ENCODE assay signal across 8 mouse cellular contexts in the genomic region with DNA sequence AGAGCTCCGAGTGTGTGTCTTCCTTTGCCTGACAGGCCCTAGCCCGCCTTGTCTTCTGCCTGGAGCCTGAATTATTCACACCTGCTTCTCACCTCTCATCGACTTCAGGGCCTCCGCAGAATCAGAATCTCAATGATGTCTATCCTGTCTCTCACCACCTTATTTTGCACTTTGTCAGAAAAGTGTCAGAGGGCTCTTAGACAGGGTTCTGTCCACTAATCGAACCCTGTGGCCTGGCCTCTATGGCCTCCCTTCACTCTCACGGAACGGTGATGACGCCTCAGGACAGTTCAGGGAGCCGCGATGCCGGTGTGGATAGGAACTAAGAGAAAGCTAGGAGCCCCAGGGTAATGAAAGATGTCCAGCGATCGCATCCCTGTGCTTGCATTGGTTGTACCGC. TPM values are rescaled to one million over a fixed set of nuclear protein-coding genes. Genes with fewer than 3 reads are reported as not detected.
DNase-seq lines count a peak whose midpoint lies in the region; ATAC-seq lines count a peak whose summit lies in the region.

A gene (plus strand): TSS at position 301 of the 400 bp plus-strand sequence.

- peak within 1 kb of the TSS; percentile 99 for H3K4me2 ChIP-seq in kidney, embryonic 15.5 days
- peak within 1 kb of the TSS; percentile 98 for H3K4me2 ChIP-seq in embryonic facial prominence, embryonic 13.5 days
- peak within 1 kb of the TSS; percentile 71 for H3K4me2 ChIP-seq in hindbrain, embryonic 16.5 days (ENCODE audit: low read length)

- peak within 1 kb of the TSS; percentile 68 for H3K4me3 ChIP-seq in kidney, embryonic 15.5 days (replicated peaks)
- H3K4me3 ChIP-seq in embryonic facial prominence, embryonic 13.5 days: peak within 1 kb of the TSS; percentile 78
- peak within 1 kb of the TSS; percentile 67 for H3K4me3 ChIP-seq in hindbrain, embryonic 16.5 days (ENCODE audit: low read length)
- H3K4me3 ChIP-seq in midbrain, embryonic 10.5 days: peak within 1 kb of the TSS; percentile 81

- H3K9ac ChIP-seq in kidney, embryonic 15.5 days: peak within 1 kb of the TSS; percentile 55
- peak within 1 kb of the TSS; percentile 79 for H3K9ac ChIP-seq in embryonic facial prominence, embryonic 13.5 days
- peak within 1 kb of the TSS; percentile 70 for H3K9ac ChIP-seq in hindbrain, embryonic 16.5 days (ENCODE audit: low read depth, low read length)

- H3K27me3 ChIP-seq in kidney, embryonic 15.5 days: peaks cover 80% of the 10 kb centered on the region
- peaks cover 72% of the 10 kb centered on the region for H3K27me3 ChIP-seq in embryonic facial prominence, embryonic 13.5 days
- peaks cover 6% of the 10 kb centered on the region for H3K27me3 ChIP-seq in hindbrain, embryonic 16.5 days (replicated peaks; ENCODE audit: control insufficient read depth, insufficient read depth, low read length)
- peaks cover 69% of the 10 kb centered on the region for H3K27me3 ChIP-seq in midbrain, embryonic 10.5 days (ENCODE audit: low read depth, poor library complexity, severe bottlenecking)

- no peak within 1 kb of the TSS for H3K27ac ChIP-seq in kidney, embryonic 15.5 days
- H3K27ac ChIP-seq in embryonic facial prominence, embryonic 13.5 days: peak within 1 kb of the TSS; percentile 60; the same call in 1 of the 2 replicates
- H3K27ac ChIP-seq in hindbrain, embryonic 16.5 days (ENCODE audit: low read depth, low read length): peak within 1 kb of the TSS; percentile 84
- H3K27ac ChIP-seq in midbrain, embryonic 10.5 days (replicated peaks): peak within 1 kb of the TSS; percentile 95

- ATAC-seq in kidney, embryonic 15.5 days (replicated peaks; ENCODE audit: low FRiP score): no peak
- no peak for ATAC-seq in embryonic facial prominence, embryonic 13.5 days (ENCODE audit: insufficient number of reproducible peaks, insufficient read depth, low FRiP score, low TSS enrichment, low read depth)
- no peak for ATAC-seq in hindbrain, embryonic 16.5 days

- no peaks in the 10 kb centered on the region for H3K9me3 ChIP-seq in kidney, embryonic 15.5 days (replicated peaks)
- H3K9me3 ChIP-seq in embryonic facial prominence, embryonic 13.5 days: no peaks in the 10 kb centered on the region
- H3K9me3 ChIP-seq in hindbrain, embryonic 16.5 days (ENCODE audit: control insufficient read depth, low read length): no peaks in the 10 kb centered on the region
- H3K9me3 ChIP-seq in midbrain, embryonic 10.5 days (replicated peaks): no peaks in the 10 kb centered on the region

- DNase-seq in kidney, postnatal 10 days: no peak
- DNase-seq in midbrain, embryonic 10.5 days (ENCODE audit: low spot score): no peak
- no peak for DNase-seq in retina, postnatal 1 day
- DNase-seq in adrenal gland, postnatal 36 days: no peak
- no peak for DNase-seq in cerebellum, postnatal 4 days (ENCODE audit: low spot score in 2 of 2)

- no peaks in the 10 kb centered on the region for H3K36me3 ChIP-seq in kidney, embryonic 15.5 days
- no peaks in the 10 kb centered on the region for H3K36me3 ChIP-seq in embryonic facial prominence, embryonic 13.5 days
- no peaks in the 10 kb centered on the region for H3K36me3 ChIP-seq in hindbrain, embryonic 16.5 days (ENCODE audit: control insufficient read depth, insufficient read depth, low read length)
- H3K36me3 ChIP-seq in midbrain, embryonic 10.5 days: 0 out of 2 replicates have a peak, but pooled peaks cover 6% of the 10 kb centered on the region

- peaks cover 29% of the 10 kb centered on the region for H3K4me1 ChIP-seq in kidney, embryonic 15.5 days
- peaks cover 14% of the 10 kb centered on the region for H3K4me1 ChIP-seq in embryonic facial prominence, embryonic 13.5 days
- peaks cover 12% of the 10 kb centered on the region for H3K4me1 ChIP-seq in hindbrain, embryonic 16.5 days (ENCODE audit: control insufficient read depth, insufficient read depth, low read depth, low read length)
- peaks cover 45% of the 10 kb centered on the region for H3K4me1 ChIP-seq in midbrain, embryonic 10.5 days

- 5% methylated on average over 14 of the region's 14 CpGs for WGBS in kidney, embryonic 15.5 days
- 5% methylated on average over 14 of the region's 14 CpGs for WGBS in embryonic facial prominence, embryonic 13.5 days
- 4% methylated on average over 14 of the region's 14 CpGs for WGBS in hindbrain, embryonic 16.5 days
- WGBS in midbrain, embryonic 10.5 days: 5% methylated on average over 14 of the region's 14 CpGs

RNA-seq across cellular contexts. Expression of the gene that starts here (rescaled TPM):
- 6.6 and 9.4 TPM in 2 replicates for polyA plus RNA-seq in kidney, embryonic 15.5 days (2015; fragmentation: Nextera tagmentation; extraction: Ambion mirVana)
- 12.2 and 13.4 TPM in 2 replicates for polyA plus RNA-seq in embryonic facial prominence, embryonic 13.5 days (2015; fragmentation: Nextera tagmentation; extraction: Ambion mirVana)
- polyA plus RNA-seq in hindbrain, embryonic 16.5 days (2015; fragmentation: Nextera tagmentation; extraction: Ambion mirVana): 34.0 and 35.9 TPM in 2 replicates
- 28.4 and 31.6 TPM in 2 replicates for polyA plus RNA-seq in midbrain, embryonic 10.5 days (2016; fragmentation: Nextera tagmentation; extraction: Ambion mirVana)
- total RNA-seq in adrenal gland, postnatal 36 days (2021): 1 to 10 TPM; 7.1 to 8.8 TPM
